Mouse (Mus musculus) cortical plate, adult 2 months (tissue): ENCODE results near the gene Ampd3. TPM values are rescaled to one million over a fixed set of nuclear protein-coding genes. Genes with fewer than 3 reads are reported as not detected.

Experiments used
- H3K27ac ChIP-seq: fragments of 200-500 bp; 2 replicates; pipeline ENCODE4 v1.5.1; 2012; ENCODE audit warnings: low read length, control low read depth, inconsistent platforms; ENCODE audit not compliant: insufficient read depth
- H3K4me1 ChIP-seq: fragments of 200-500 bp; 2 replicates; pipeline ENCODE4 v1.6.1; 2011; ENCODE audit warnings: low read length; ENCODE audit not compliant: control insufficient read depth, insufficient read depth
- H3K4me3 ChIP-seq: fragments of 200-500 bp; 2 replicates; pipeline ENCODE4 v1.5.1; 2011; ENCODE audit warnings: mild to moderate bottlenecking, low read length, control low read depth; ENCODE audit not compliant: insufficient read depth
- CTCF ChIP-seq: fragments of 200-500 bp; IDR thresholded peaks from 2 replicates; pipeline ENCODE4 v1.5.1; 2011; ENCODE audit warnings: mild to moderate bottlenecking, control low read depth, low read length; ENCODE audit not compliant: insufficient read depth; ENCODE audit errors: extremely low read depth
- POLR2A ChIP-seq: fragments of 200-500 bp; IDR thresholded peaks from 2 replicates; pipeline ENCODE4 v1.6.1; 2011; ENCODE audit warnings: mild to moderate bottlenecking, low read length, control low read depth; ENCODE audit not compliant: insufficient read depth; ENCODE audit errors: extremely low read depth
- polyA plus RNA-seq: library from polyadenylated mRNA; depleted of rRNA; stranded (reverse); fragments of >200 nt; gene quantifications from 2 replicates; pipeline ENCODE4 v1.2.3, GENCODE M21; 2012

The Ampd3 gene
- polyA plus RNA-seq, 1 experiment, result 22.0 TPM

DNA sequence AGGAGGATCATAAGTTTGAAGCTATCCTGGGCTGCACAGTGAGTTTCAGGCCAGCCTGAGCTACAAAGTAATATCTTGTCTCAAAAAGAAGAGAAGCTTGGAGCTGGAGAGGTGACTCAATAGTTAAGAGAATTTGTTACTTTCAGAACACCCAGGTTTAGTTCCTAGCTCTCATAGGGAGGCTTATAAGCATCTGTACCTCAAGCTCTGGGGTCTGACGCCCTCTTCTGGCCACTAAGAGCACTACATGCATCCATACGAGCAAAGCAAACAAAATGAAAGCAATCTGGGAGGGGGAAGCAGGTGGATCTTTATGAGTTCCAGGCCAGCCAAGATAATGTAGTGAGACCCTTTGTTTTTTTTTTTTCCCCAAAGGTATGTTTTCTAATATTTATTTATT lies 31.1 kb upstream of the Ampd3 start:
- Histone ChIP-seq H3K4me3 (no peak overlapping the region), H3K4me1 (no peaks in the 10 kb centered on the region), H3K27ac (no peak overlapping the region)
- TF ChIP-seq CTCF (0 out of 2 replicates have a peak, but pooled peaks have one; percentile 20), POLR2A (no peak)

GRCm38 (mm10) chr7:110739764-110740163 lies 28.2 kb upstream of the Ampd3 start:
- Histone ChIP-seq H3K27ac (no peak overlapping the region), H3K4me1 (no peaks in the 10 kb centered on the region), H3K4me3 (no peak overlapping the region)
- TF ChIP-seq CTCF (no peak), POLR2A (no peak)

DNA sequence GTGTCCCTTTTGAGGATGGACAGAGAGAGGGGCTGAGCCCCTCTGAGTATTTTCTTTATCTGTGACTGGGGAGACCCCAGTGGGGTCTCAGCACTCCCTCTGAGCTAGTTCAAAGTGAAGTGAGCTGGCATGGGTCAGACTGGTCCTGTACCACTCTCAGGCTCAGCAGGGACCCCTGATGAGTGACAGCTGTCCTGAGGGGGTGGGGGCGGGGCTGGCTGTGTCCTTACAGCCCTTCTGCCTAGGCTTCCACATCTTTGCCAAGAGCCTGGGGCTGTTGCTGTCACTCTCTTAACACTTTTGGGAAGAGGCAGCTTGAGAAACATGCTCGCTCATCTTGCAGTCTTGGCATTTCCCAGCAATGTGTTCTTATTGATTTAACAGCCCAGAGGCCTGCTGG lies 27.8 kb upstream of the Ampd3 start:
- TF ChIP-seq CTCF (no peak), POLR2A (no peak)
- Histone ChIP-seq H3K27ac (no peak overlapping the region), H3K4me3 (no peak overlapping the region), H3K4me1 (no peaks in the 10 kb centered on the region)

DNA sequence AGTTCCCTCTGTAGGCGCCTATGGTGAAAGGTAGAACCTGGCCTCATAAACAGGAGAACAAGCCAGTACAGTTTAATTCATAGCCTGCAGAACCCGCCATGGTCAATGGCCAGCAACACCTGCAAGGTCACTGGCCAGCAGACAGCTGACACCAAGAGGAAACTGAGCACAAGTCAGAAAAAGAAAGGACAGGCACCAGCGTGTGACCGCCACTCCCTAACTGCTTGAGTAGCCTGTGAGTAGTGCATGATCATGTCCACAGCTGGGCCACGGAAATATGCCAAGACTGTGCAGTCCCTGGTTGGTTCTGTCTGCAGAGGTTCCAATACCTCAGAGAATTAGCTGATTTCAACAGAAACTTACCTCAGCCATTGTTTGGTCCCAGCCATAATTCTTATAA lies 26.0 kb upstream of the Ampd3 start:
- H3K27ac ChIP-seq, result no peak overlapping the region
- H3K4me3 ChIP-seq, result no peak overlapping the region
- TF ChIP-seq POLR2A, result no peak
- H3K4me1 ChIP-seq, result no peaks in the 10 kb centered on the region

DNA sequence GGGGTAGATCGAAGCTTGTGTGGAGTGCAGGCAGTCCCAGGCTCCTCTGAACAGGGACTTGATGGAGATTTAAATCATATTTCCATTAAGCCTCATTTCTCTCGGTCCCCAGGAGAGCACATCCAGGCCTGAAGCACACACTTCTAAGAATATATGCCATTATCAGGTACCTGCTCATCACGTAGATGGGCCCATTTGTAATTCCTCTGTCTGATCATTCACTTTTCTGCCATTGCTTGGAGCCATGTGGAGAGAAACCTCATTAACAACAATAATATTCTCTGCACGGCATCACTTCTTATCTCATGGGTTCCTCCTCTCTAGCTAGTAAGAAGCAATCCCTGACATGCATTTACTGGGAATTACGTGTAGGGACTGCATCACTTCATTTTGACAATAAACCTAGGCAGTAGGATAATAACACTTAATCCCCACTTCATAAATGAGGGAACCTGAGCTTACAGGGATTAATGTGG lies 21.9 kb upstream of the Ampd3 start:
- H3K4me3 ChIP-seq, result no peak overlapping the region
- no peak overlapping the region for H3K27ac ChIP-seq
- TF ChIP-seq CTCF (no peak), POLR2A (no peak)
- H3K4me1 ChIP-seq, result 0 out of 2 replicates have a peak, but pooled peaks cover 1% of the 10 kb centered on the region

DNA sequence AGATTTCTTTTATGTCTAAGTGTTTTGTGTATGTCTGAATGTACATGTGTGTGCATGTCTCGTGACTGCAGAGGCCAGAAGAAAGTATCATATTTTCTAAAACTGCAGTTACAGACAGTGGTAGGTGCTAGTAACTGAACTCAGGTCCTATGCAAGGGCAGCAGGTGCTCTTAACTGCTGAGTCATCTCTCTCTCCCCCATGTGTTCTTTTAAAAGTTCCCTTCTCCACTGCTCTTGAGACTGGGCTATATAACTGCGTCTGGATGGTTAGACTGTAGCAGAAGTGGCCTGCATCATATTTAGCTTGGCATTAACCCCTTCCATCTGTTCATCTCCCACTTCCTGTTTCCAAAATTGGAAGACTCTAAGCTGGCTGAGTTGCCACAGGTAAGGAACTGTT lies 21.2 kb upstream of the Ampd3 start:
- Histone ChIP-seq H3K4me3 (no peak overlapping the region), H3K27ac (no peak overlapping the region)

DNA sequence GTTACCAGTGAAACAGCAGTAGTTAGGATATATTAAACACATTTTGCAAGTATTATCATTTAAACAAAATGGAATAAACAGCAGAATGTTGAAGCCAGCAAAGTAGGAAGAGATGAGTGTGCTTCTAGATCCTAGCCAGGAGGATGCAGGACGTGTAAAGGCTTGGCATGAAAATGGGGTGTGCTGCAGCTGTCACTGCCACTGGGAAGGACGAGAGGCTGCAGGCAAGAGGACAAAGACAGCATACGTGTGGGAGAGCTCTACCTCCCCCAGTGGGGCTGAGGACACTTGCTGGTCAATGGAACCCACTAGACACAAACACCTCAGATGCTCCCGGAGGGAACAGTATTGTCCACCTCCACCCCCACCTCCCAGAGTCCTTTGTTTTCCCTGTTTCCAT lies 17.2 kb upstream of the Ampd3 start:
- Histone ChIP-seq H3K4me1 (0 out of 2 replicates have a peak, but pooled peaks cover 1% of the 10 kb centered on the region), H3K4me3 (no peak overlapping the region), H3K27ac (no peak overlapping the region)
- TF ChIP-seq POLR2A, result no peak
- TF ChIP-seq CTCF, result no peak

More for the DNA sequence above, 21.2 kb upstream of the Ampd3 start:
- H3K4me1 ChIP-seq, result 0 out of 2 replicates have a peak, but pooled peaks cover 1% of the 10 kb centered on the region
- TF ChIP-seq POLR2A, result no peak
- TF ChIP-seq CTCF, result no peak

DNA sequence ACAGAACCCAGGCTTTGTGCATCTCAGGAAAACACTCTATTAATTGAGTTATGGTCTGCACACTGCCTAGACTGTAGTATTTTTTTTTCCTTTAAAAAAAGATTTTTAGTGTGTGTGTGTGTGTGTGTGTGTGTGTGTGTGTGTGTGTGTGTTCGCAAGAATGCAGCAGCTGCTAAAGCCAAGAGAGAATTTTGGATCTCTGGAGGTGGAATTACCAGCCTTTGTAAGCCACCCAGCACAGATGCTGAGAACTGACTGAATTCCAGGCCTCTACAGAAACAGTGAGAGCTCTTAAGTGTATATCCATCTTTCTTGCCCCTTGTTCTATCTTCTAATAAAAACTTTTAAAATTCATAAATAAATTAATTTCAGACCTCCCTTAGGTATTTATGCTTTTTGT lies 16.4 kb upstream of the Ampd3 start:
- no peak overlapping the region for H3K4me3 ChIP-seq
- H3K27ac ChIP-seq, result no peak overlapping the region
- H3K4me1 ChIP-seq, result 0 out of 2 replicates have a peak, but pooled peaks cover 1% of the 10 kb centered on the region
- TF ChIP-seq POLR2A, result no peak
- no peak for TF ChIP-seq CTCF

DNA sequence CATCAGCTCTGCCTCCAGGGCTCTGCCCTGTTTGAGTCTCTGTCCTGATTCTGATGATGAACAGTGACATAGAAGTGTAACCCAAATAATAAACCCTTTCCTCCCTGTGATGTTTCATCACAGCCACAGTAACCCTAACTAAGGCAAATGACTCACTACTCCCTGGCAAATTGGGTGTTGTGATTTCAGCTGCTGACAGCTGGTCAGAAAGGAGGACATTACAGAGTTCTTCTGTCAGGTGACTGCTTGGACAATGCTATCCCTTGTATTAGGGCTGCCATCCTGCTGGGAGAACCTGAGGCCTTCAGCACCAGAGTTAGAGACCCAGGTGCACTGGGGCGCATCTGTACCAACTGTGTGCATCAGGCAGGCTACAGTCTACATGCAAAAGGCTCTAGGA lies 14.7 kb upstream of the Ampd3 start:
- H3K4me3 ChIP-seq, result no peak overlapping the region
- H3K27ac ChIP-seq, result no peak overlapping the region
- 0 out of 2 replicates have a peak, but pooled peaks cover 1% of the 10 kb centered on the region for H3K4me1 ChIP-seq
- TF ChIP-seq POLR2A, result no peak
- TF ChIP-seq CTCF, result no peak

DNA sequence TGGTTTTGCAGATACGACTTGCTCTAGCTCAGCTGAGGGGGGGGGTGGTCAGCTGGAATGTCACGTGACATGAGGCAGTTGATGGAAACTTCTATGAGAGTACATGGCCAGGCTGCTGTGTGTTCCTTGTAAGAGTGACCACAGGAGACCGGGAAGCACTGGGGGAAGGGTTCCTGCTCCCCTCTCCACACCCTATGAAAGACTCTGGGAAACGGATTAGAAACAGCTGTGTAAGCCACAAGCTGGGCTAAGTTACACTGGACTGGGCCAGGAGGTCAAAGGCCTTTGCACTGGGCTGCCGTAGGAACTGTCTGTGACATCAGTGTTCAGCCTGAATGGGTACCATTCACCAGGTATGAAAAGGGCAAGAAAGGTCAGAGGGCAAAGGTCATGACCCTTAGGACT lies 14.1 kb upstream of the Ampd3 start:
- 0 out of 2 replicates have a peak, but pooled peaks cover 1% of the 10 kb centered on the region for H3K4me1 ChIP-seq
- TF ChIP-seq POLR2A, result no peak
- TF ChIP-seq CTCF, result no peak
- no peak overlapping the region for H3K4me3 ChIP-seq
- no peak overlapping the region for H3K27ac ChIP-seq

- no peaks in the 10 kb centered on the region for H3K4me1 ChIP-seq
- H3K4me3 ChIP-seq, result no peak overlapping the region
- H3K27ac ChIP-seq, result no peak overlapping the region
- TF ChIP-seq POLR2A (no peak), CTCF (no peak)
These were observed 11.6 kb upstream of the Ampd3 start for GRCm38 (mm10) chr7:110756440-110756839.
